Mouse (Mus musculus) embryonic facial prominence, embryonic 11.5 days (tissue): ENCODE measurements around the gene Calcoco1. TPM values are rescaled to one million over a fixed set of nuclear protein-coding genes. Genes with fewer than 3 reads are reported as not detected.

Experiments used
- ATAC-seq: fragments of 200-750 bp; cut with Nextera tagmentation; replicated peaks from 2 replicates; pipeline ENCODE4 v1.8.0; 2017; ENCODE audit warnings: low read depth; ENCODE audit not compliant: insufficient number of reproducible peaks, low FRiP score, low TSS enrichment
- DNase-seq: peaks from one replicate; pipeline ENCODE4 v3.0.0-alpha.2; 2015; ENCODE audit warnings: low spot score
- H3K27ac ChIP-seq: fragments of 300-500 bp; sonication (generic); replicated peaks from 2 replicates; pipeline ENCODE4 v1.5.1; 2014; ENCODE audit warnings: mild to moderate bottlenecking, low read depth, low read length, control low read depth
- H3K27me3 ChIP-seq: fragments of 300-500 bp; sonication (generic); 2 replicates; pipeline ENCODE4 v1.6.1; 2014; ENCODE audit warnings: mild to moderate bottlenecking, low read length, moderate library complexity, mixed read lengths; ENCODE audit not compliant: control insufficient read depth, insufficient read depth
- H3K36me3 ChIP-seq: fragments of 300-500 bp; sonication (generic); replicated peaks from 2 replicates; pipeline ENCODE4 v1.6.1; 2014; ENCODE audit warnings: low read depth, mild to moderate bottlenecking, low read length, moderate library complexity, mixed read lengths; ENCODE audit not compliant: control insufficient read depth, insufficient read depth
- H3K4me1 ChIP-seq: fragments of 300-500 bp; sonication (generic); 2 replicates; pipeline ENCODE4 v1.6.1; 2014; ENCODE audit warnings: low read length, mixed read lengths; ENCODE audit not compliant: control insufficient read depth, insufficient read depth
- H3K4me2 ChIP-seq: fragments of 300-500 bp; sonication (generic); 2 replicates; pipeline ENCODE4 v1.6.1; 2014; ENCODE audit warnings: low read depth, mild to moderate bottlenecking, control low read depth, low read length, moderate library complexity
- H3K4me3 ChIP-seq: fragments of 300-500 bp; sonication (generic); 2 replicates; pipeline ENCODE4 v1.5.1; 2014; ENCODE audit warnings: low read depth, low read length, control low read depth
- H3K9ac ChIP-seq: fragments of 300-500 bp; sonication (generic); replicated peaks from 2 replicates; pipeline ENCODE4 v1.6.1; 2014; ENCODE audit warnings: mild to moderate bottlenecking, control low read depth, low read length
- H3K9me3 ChIP-seq: fragments of 300-500 bp; sonication (generic); replicated peaks from 2 replicates; pipeline ENCODE4 v1.6.1; 2016; ENCODE audit warnings: mild to moderate bottlenecking, low read length, inconsistent platforms, mixed read lengths; ENCODE audit not compliant: control insufficient read depth
- WGBS: fragments of 180-500 bp; shearing (Covaris S2); extraction: QIAGEN DNeasy Blood & Tissue Kit; methylation state at CpG from one replicate; pipeline ENCODE4 v1.1.7; 2014; 5-methylcytosine and 5-hydroxymethylcytosine counted together
- polyA plus RNA-seq: library from polyadenylated mRNA; unstranded; fragments of >200 nt; fragmentation: Nextera tagmentation; extraction: Ambion mirVana; gene quantifications from 2 replicates; pipeline ENCODE4 v1.2.1, GENCODE M21; 2014

The Calcoco1 gene
- polyA plus RNA-seq, 1 experiment from 2014 or later: 32.2 TPM

DNA sequence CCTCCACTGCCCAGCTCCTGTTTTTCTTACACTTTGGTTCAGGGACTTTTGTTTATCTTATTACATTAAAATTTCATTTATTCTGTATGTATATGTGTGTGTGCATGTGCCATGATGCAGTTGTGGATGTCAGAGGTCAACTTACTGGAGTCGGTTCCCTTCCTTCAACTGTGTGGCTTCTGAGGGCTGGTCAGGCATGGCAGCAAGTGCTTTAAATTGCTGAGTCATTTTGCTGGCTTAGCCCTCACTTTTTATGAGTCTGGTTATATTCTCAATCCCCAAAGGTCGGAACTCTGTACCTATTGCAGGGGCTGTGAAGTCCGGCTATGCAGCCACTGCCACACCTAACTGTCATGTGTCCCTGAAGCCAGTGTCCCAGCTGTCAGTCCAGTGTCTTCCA is 19.0 kb downstream of the Calcoco1 start:
- no peak overlapping the region for H3K27ac ChIP-seq
- no peaks in the 10 kb centered on the region for H3K4me1 ChIP-seq
- H3K9me3 ChIP-seq: no peaks in the 10 kb centered on the region
- 84% methylated on average over 3 of the region's 3 CpGs for WGBS
- H3K27me3 ChIP-seq: peaks cover under 1% of the 10 kb centered on the region; the same call in 1 of the 2 replicates
- ATAC-seq (no peak), DNase-seq (no peak)
- no peak overlapping the region for H3K4me3 ChIP-seq
- no peak overlapping the region for H3K4me2 ChIP-seq
- no peak overlapping the region for H3K9ac ChIP-seq
- H3K36me3 ChIP-seq: no peaks in the 10 kb centered on the region

DNA sequence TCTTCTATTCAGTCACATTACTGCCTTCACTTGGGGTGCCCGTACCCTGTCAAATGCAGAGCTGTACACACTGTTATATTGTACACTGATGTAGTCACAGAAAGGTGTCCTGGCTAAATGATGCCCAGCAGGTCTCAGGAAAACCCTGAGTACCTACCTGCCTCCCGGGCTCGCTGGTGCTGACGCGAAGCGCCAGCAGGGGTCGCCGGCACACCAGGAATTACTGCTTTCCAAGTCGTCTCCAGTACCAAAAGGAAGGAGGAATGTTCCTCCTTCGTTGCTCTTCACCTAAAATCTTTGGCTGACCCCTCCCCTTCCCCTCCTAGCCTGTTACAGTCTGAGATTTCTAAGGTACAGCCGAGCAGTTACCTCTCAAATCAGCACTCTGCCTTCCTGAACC is 23.8 kb downstream of the Calcoco1 start:
- Histone ChIP-seq H3K4me2 (no peak overlapping the region), H3K36me3 (no peaks in the 10 kb centered on the region), H3K9me3 (no peaks in the 10 kb centered on the region), H3K27me3 (peaks cover 42% of the 10 kb centered on the region), H3K4me1 (no peaks in the 10 kb centered on the region; the same call in 1 of the 2 replicates), H3K9ac (no peak overlapping the region), H3K4me3 (no peak overlapping the region), H3K27ac (no peak overlapping the region)
- ATAC-seq (no peak), DNase-seq (peak; percentile 74)
- WGBS: under 1% methylated on average over 11 of the region's 11 CpGs

DNA sequence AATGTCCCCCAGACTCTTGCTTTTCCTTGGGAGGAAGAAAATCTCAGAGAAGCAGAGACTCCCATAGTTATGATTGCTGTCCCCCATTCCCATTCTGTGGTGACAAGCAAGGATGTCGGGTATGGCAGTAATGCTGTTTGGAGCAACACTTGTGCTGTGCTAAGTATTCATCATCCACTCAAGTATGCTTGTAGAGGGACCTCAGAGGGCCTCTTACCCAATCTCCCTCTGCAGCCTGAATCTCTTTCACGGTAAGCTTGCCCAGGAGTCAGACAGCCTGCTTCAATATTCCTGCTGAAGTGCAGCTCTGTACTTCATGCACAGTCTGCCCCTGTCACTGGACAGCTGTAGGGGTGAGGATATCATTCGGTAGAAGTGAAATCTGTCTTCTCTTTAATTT is 25.1 kb downstream of the Calcoco1 start:
- Histone ChIP-seq H3K4me3 (no peak overlapping the region), H3K4me1 (no peaks in the 10 kb centered on the region; the same call in 1 of the 2 replicates), H3K9ac (no peak overlapping the region), H3K9me3 (no peaks in the 10 kb centered on the region), H3K36me3 (no peaks in the 10 kb centered on the region), H3K27ac (no peak overlapping the region), H3K27me3 (peaks cover 45% of the 10 kb centered on the region), H3K4me2 (no peak overlapping the region)
- WGBS: 44% methylated on average over 3 of the region's 3 CpGs
- no peak for ATAC-seq
- no peak for DNase-seq

DNA sequence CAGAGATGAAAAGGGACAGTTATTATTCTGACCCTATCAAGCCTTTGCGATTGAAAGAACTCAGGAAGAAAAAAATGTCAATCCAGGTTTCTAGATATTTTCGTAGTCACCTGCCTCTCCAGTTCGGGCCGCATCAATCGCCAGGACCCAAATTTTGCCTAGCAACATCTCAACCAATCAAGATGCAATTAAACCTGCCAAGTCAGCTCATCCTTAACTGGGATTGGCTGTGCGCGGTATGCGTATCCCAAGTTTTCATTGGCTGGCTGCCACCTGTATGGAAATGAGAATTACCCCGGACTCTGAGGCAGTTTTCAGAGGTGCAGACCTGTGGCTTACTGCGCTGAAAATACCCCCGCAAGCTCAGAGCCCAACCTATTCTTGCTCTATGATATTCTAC is 28.4 kb downstream of the Calcoco1 start:
- under 1% methylated on average over 11 of the region's 11 CpGs for WGBS
- peak; percentile 82 for DNase-seq

DNA sequence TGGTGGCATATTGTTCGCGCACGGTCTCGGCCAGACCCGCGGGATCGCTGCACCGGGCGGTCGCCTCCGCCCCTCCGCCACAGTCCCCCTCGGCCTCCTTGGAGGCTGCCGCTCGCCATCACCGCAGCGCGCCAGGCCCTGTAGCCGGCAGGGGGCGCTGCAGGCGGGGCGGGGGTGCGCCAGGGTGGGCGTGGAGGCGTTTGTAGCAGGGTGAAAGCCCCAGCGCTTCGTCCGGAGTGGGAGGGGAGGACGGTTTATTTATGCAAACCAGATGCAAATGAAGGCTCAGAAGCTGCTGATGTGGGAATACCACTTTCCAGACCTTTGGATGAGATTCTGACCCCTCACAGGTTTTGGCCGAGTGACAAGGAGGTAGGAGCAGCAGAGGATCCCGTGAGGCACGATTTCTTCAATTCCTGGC is 29.0 kb downstream of the Calcoco1 start:
- Histone ChIP-seq H3K9ac (no peak overlapping the region; the same call in 1 of the 2 replicates), H3K9me3 (no peaks in the 10 kb centered on the region), H3K4me2 (peak overlapping the region; percentile 76), H3K36me3 (no peaks in the 10 kb centered on the region), H3K4me3 (peak overlapping the region; percentile 37), H3K4me1 (no peaks in the 10 kb centered on the region; the same call in 1 of the 2 replicates), H3K27ac (no peak overlapping the region), H3K27me3 (peaks cover 49% of the 10 kb centered on the region)
- DNase-seq (peak; percentile 81), ATAC-seq (peak; percentile 79)
- under 1% methylated on average over 32 of the region's 32 CpGs for WGBS

More for the DNA sequence above, 28.4 kb downstream of the Calcoco1 start:
- Histone ChIP-seq H3K27ac (no peak overlapping the region), H3K4me3 (no peak overlapping the region), H3K36me3 (no peaks in the 10 kb centered on the region), H3K27me3 (peaks cover 49% of the 10 kb centered on the region), H3K9me3 (no peaks in the 10 kb centered on the region), H3K4me2 (no peak overlapping the region; the same call in 1 of the 2 replicates), H3K4me1 (no peaks in the 10 kb centered on the region; the same call in 1 of the 2 replicates), H3K9ac (no peak overlapping the region)
- ATAC-seq: 0 out of 2 replicates have a peak, but pooled peaks have one; percentile 51

DNA sequence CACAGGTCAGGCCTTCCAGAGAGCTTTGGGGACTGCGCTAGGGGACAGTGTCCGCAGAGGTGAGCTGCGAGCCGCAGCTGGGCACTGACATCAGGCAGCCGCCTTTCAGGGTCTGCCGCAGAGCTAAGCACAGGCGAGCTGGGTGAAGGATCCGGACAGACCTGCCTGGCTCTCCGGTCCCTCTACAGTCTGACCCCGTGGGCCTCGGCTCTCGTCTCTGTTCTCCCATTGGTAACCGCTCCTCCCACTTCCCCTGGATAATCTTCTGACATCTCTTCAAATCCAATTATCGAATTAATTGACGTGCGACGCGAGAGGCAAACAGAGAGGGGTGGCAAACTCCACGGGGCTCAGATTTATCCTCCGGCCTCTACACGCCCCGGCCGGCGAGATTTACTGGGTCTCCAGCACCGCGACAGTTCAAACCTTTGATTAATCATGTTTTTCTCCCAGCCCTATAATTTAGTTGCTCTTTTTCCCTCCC is 29.6 kb downstream of the Calcoco1 start:
- Histone ChIP-seq H3K9me3 (no peaks in the 10 kb centered on the region), H3K27me3 (peaks cover 45% of the 10 kb centered on the region), H3K4me1 (no peaks in the 10 kb centered on the region; the same call in 1 of the 2 replicates), H3K4me2 (peak overlapping the region; percentile 76), H3K9ac (peak overlapping the region; percentile 20), H3K27ac (no peak overlapping the region), H3K36me3 (no peaks in the 10 kb centered on the region), H3K4me3 (peak overlapping the region; percentile 37)
- DNase-seq: peak; percentile 42
- 2% methylated on average over 26 of the region's 26 CpGs for WGBS
- ATAC-seq: peak; percentile 51

DNA sequence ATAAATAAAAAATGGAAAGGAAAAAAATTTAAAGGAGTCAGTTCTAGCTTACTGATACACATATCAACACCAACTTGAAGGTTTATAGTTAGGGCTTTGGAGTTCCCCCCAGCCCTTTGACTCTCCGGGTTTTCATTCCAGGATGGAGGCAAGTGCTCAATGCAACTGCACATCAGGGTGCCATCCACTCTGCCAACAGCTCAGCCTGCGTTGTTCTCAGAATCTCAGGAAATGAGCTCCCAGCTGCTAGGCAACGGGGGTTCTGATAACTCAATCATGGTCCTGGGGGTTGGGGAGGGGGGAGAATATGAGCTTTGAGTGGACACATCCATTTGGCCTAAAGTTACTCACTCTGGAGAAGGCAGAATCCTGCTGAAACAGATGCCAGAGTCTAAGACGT is 36.2 kb downstream of the Calcoco1 start:
- ATAC-seq (no peak), DNase-seq (no peak)
- no peaks in the 10 kb centered on the region for H3K4me1 ChIP-seq
- H3K9ac ChIP-seq: no peak overlapping the region
- peaks cover 5% of the 10 kb centered on the region; the same call in 1 of the 2 replicates for H3K27me3 ChIP-seq
- 18% methylated on average over 4 of the region's 4 CpGs for WGBS
- H3K4me3 ChIP-seq: no peak overlapping the region
- no peak overlapping the region for H3K27ac ChIP-seq
- no peak overlapping the region for H3K4me2 ChIP-seq
- H3K9me3 ChIP-seq: no peaks in the 10 kb centered on the region
- no peaks in the 10 kb centered on the region for H3K36me3 ChIP-seq

DNA sequence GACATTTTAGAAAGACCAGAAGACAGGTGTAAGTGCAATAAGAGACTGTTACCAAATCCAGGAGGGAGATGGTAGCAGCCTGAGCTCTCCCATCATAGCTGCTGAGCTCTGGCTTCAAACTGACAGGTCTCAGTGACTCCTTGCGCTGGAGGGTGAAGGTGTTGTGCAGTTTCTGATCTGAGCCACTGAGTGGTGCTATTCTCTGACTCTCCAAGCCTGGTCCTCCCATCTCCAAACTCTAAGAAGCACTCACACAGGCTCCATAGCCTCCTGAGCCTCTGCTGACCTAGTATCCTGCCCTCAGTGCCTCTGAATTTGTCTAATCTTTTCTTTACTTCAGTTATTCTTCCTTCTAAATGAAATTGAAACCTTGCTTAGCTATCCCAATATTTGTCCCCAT is 38.3 kb downstream of the Calcoco1 start:
- ATAC-seq (no peak), DNase-seq (peak; percentile 39)
- Histone ChIP-seq H3K4me1 (no peaks in the 10 kb centered on the region), H3K4me3 (no peak overlapping the region), H3K4me2 (no peak overlapping the region), H3K9me3 (no peaks in the 10 kb centered on the region), H3K9ac (no peak overlapping the region), H3K27me3 (no peaks in the 10 kb centered on the region), H3K27ac (no peak overlapping the region), H3K36me3 (no peaks in the 10 kb centered on the region)
- WGBS: 9% methylated on average over 1 of the region's 1 CpGs
